Mouse (Mus musculus): ENCODE measurements around the gene Syna. TPM values are rescaled to one million over a fixed set of nuclear protein-coding genes. Genes with fewer than 3 reads are reported as not detected.

Syna gene
- polyA plus RNA-seq, 1 experiment from 2014 or later: 0.13 TPM

DNA sequence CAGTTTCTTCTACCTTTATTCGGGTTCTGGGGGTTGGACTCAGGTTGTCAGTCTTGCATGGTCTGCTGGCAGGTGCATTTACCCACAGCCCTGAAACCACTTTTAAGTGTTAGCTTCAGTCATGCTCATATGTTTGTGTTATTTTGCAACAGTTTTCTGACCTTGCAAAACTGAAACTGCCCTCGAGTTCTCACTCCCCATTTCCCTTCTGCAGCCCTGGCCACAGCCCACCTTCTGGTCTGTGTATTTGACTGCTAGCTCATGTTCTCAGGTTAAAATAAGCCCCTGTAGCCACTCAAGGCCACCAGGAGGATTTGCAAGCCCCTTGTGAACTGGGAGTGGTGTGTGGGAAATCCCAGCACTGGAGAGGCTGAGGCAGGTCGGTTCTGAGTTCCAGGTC, 29.9 kb upstream of the Syna start:
- TF ChIP-seq CTCF (IDR thresholded peaks at IDR 0.05; ENCODE audit: low read depth): no peak
- Histone ChIP-seq H3K4me2 (replicated peaks; ENCODE audit: low read depth) (no peak overlapping the region), H3K36me3 (ENCODE audit: control insufficient read depth, insufficient read depth) (peaks cover 59% of the 10 kb centered on the region), H3K4me1 (replicated peaks; ENCODE audit: control insufficient read depth, insufficient read depth, low read length) (no peaks in the 10 kb centered on the region), H3K9ac (ENCODE audit: low read depth, low read length) (no peak overlapping the region), H3K4me3 (ENCODE audit: low read depth, low read length) (no peak overlapping the region), H3K9me3 (ENCODE audit: control insufficient read depth) (no peaks in the 10 kb centered on the region), H3K27ac (ENCODE audit: low read depth, low read length) (no peak overlapping the region), H3K27me3 (replicated peaks; ENCODE audit: control insufficient read depth, insufficient read depth, low read length) (no peaks in the 10 kb centered on the region)
- WGBS: 85% methylated on average over 3 of the region's 3 CpGs
- ATAC-seq: no peak

DNA sequence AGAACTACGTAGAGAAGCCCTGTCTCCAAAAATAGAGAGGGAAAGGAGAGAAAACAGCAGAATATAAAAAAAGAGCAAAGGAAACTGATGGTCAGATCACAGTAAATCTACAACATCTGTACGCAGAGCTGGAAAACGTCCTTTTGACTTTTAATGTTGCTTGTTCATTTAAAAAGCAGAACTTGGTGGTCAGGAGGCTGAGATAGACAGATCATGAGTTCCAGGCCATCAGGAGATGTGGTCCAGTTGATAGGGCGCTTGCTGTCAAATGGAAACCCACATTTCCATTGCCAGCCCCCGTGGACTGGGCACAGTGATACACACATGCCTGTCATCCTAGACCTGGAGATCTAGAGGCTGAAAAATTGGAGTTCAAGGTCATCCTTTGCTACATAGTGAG, 24.8 kb upstream of the Syna start:
- Histone ChIP-seq H3K9ac (ENCODE audit: low read depth, low read length) (no peak overlapping the region), H3K27me3 (replicated peaks; ENCODE audit: control insufficient read depth, insufficient read depth, low read length) (no peaks in the 10 kb centered on the region), H3K4me1 (replicated peaks; ENCODE audit: control insufficient read depth, insufficient read depth, low read length) (no peaks in the 10 kb centered on the region), H3K36me3 (ENCODE audit: control insufficient read depth, insufficient read depth) (peaks cover 23% of the 10 kb centered on the region; the same call in 1 of the 2 replicates), H3K4me2 (replicated peaks; ENCODE audit: low read depth) (no peak overlapping the region), H3K4me3 (ENCODE audit: low read depth, low read length) (no peak overlapping the region), H3K27ac (ENCODE audit: low read depth, low read length) (no peak overlapping the region), H3K9me3 (ENCODE audit: control insufficient read depth) (no peaks in the 10 kb centered on the region)
- no peak for ATAC-seq
- WGBS: 86% methylated on average over 5 of the region's 5 CpGs
- TF ChIP-seq CTCF (IDR thresholded peaks at IDR 0.05; ENCODE audit: low read depth): no peak

DNA sequence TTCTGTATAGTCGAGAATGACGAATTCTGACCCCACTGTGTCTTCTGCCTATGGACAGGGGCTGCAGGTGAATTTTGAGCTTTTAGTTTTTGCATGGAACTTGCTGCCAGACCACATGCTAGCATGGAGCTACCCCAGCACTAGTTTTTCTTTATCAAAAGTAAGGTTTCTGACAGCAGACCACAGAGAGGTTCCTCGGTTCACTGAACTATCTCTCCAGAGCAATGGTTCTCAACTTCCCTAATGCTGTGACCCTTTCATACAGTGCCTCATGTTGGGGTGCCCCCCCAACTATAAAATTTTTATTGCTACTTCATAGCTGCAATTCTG, 23.9 kb upstream of the Syna start:
- peaks cover 22% of the 10 kb centered on the region; the same call in 1 of the 2 replicates for H3K36me3 ChIP-seq (ENCODE audit: control insufficient read depth, insufficient read depth)
- H3K4me3 ChIP-seq (ENCODE audit: low read depth, low read length): no peak overlapping the region
- H3K9me3 ChIP-seq (ENCODE audit: control insufficient read depth): no peaks in the 10 kb centered on the region
- no peaks in the 10 kb centered on the region for H3K4me1 ChIP-seq (replicated peaks; ENCODE audit: control insufficient read depth, insufficient read depth, low read length)
- no peak for ATAC-seq
- 72% methylated on average over 3 of the region's 3 CpGs for WGBS
- no peak overlapping the region for H3K9ac ChIP-seq (ENCODE audit: low read depth, low read length)
- no peak for TF ChIP-seq CTCF (IDR thresholded peaks at IDR 0.05; ENCODE audit: low read depth)
- 0 out of 2 replicates have a peak overlapping the region, but pooled peaks have one; percentile 79 for H3K4me2 ChIP-seq (replicated peaks; ENCODE audit: low read depth)
- H3K27me3 ChIP-seq (replicated peaks; ENCODE audit: control insufficient read depth, insufficient read depth, low read length): no peaks in the 10 kb centered on the region
- H3K27ac ChIP-seq (ENCODE audit: low read depth, low read length): no peak overlapping the region

DNA sequence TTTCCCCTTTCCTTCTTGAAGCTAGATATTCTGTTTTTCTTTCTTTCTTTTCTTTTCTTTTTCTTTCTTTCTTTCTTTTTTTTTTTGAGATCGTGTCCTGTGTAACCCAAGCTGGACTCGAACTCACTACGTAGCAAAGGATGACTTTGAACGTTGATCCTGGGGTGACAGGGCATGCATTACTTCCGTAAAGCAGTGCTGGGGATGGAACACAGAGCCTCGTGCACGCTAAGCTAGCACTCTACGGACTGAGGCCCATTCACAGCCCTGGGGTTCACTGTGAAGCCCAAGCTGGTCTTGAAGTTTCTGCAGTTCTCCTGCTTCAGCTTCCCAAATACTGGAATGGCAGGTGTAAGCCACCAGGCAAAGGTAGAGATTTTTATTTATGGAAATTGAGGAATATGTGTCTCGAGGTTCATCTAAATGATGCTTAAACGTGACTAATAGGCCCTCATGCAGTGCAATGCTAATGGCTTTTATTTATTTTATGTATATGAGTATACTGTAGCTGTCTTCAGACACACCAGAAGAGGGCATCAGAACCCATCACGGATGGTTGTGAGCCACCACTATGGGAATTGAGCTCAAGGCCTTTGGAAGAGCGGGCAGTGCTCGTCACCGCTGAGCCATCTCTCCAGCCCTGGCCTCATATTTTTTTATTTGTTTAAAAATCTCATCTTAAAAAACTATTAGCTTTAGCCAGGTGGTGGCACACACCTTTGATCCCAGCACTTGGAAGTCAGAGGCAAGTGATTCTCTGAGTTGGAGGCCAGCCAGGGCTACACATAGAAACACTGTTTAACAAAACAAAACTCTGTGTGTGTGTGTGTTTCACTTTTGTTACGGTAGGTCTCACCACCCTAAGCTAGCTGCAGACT, 23.3 kb upstream of the Syna start:
- Histone ChIP-seq H3K27me3 (replicated peaks; ENCODE audit: control insufficient read depth, insufficient read depth, low read length) (no peaks in the 10 kb centered on the region), H3K4me1 (replicated peaks; ENCODE audit: control insufficient read depth, insufficient read depth, low read length) (no peaks in the 10 kb centered on the region), H3K4me2 (replicated peaks; ENCODE audit: low read depth) (peak overlapping the region; percentile 79), H3K9me3 (ENCODE audit: control insufficient read depth) (no peaks in the 10 kb centered on the region), H3K36me3 (ENCODE audit: control insufficient read depth, insufficient read depth) (peaks cover 16% of the 10 kb centered on the region; the same call in 1 of the 2 replicates), H3K4me3 (ENCODE audit: low read depth, low read length) (peak overlapping the region; percentile 82), H3K9ac (ENCODE audit: low read depth, low read length) (peak overlapping the region; percentile 59), H3K27ac (ENCODE audit: low read depth, low read length) (0 out of 2 replicates have a peak overlapping the region, but pooled peaks have one; percentile 15)
- no peak for ATAC-seq
- 23% methylated on average over 15 of the region's 15 CpGs for WGBS
- peak; percentile 41; the same call in 1 of the 2 replicates for TF ChIP-seq CTCF (IDR thresholded peaks at IDR 0.05; ENCODE audit: low read depth)

DNA sequence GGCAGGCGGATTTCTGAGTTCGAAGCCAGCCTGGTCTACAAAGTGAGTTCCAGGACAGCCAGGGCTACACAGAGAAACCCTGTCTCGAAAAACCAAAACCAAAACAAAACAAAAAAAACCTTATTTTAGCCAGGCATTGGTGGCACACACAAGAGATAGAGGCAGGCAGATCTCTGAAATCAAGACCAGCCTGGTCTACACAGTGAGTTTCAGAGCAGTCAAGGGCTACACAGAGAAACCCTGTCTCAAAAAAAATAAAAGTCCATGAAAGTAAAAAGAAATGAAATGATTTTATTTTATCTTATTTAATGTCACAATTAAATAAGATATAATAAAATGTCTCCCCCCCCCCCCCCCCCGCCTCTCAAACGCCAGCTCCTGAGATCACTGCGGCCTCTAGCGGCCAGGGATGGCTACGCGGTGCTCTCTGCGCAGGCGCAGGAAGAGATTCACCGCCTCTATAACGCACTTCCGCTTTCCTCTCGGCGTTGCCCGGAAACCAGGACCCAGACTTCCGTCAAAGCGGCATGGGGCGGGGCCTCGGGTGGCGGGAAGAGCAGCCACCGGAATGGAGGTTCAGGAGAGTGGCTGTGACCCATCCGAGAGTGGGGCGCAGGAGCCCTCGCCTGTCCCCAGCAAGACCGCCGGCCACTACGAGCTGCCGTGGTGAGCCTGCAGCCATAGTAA, 22.4 kb upstream of the Syna start:
- WGBS: 7% methylated on average over 30 of the region's 30 CpGs
- TF ChIP-seq CTCF (IDR thresholded peaks at IDR 0.05; ENCODE audit: low read depth): peak; percentile 82
- H3K9ac ChIP-seq (ENCODE audit: low read depth, low read length): peak overlapping the region; percentile 59
- ATAC-seq: peak; percentile 93
- peak overlapping the region; percentile 82 for H3K4me3 ChIP-seq (ENCODE audit: low read depth, low read length)
- H3K27ac ChIP-seq (ENCODE audit: low read depth, low read length): peak overlapping the region; percentile 15; the same call in 1 of the 2 replicates
- peak overlapping the region; percentile 79 for H3K4me2 ChIP-seq (replicated peaks; ENCODE audit: low read depth)
- H3K27me3 ChIP-seq (replicated peaks; ENCODE audit: control insufficient read depth, insufficient read depth, low read length): no peaks in the 10 kb centered on the region
- no peaks in the 10 kb centered on the region for H3K9me3 ChIP-seq (ENCODE audit: control insufficient read depth)
- peaks cover 9% of the 10 kb centered on the region; the same call in 1 of the 2 replicates for H3K36me3 ChIP-seq (ENCODE audit: control insufficient read depth, insufficient read depth)
- no peaks in the 10 kb centered on the region for H3K4me1 ChIP-seq (replicated peaks; ENCODE audit: control insufficient read depth, insufficient read depth, low read length)

DNA sequence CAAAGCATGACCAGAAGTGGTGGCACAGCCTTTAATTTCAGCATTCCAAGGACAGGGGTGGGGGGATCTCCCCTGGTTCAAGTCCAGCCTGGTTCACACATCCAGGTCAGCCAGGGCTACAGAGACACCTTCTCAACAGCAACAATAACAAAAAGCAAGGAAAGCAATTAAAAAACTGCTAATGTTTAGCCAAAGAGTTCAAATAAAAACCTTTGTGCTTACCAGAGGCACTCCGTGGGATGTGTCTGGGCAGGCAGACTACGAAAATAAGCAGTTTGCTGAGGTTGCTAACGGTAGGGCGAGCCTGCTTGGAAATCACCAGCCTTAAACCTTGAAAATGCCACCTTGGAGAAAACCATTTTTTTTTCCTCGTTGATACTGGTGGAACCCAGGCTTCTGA, 21.2 kb upstream of the Syna start, which contains the start of gene Rfc2:
TSS of gene Rfc2 (plus strand) at position 221 of the 400 bp plus-strand sequence.
- no peak for TF ChIP-seq CTCF (IDR thresholded peaks at IDR 0.05; ENCODE audit: low read depth)
- 76% methylated on average over 5 of the region's 5 CpGs for WGBS
- no peaks in the 10 kb centered on the region for H3K36me3 ChIP-seq (ENCODE audit: control insufficient read depth, insufficient read depth)

More for the DNA sequence above, 21.2 kb upstream of the Syna start, which contains the start of gene Rfc2:
- Histone ChIP-seq H3K4me3 (ENCODE audit: low read depth, low read length) (no peak within 1 kb of the TSS), H3K27me3 (replicated peaks; ENCODE audit: control insufficient read depth, insufficient read depth, low read length) (no peaks in the 10 kb centered on the region), H3K9ac (ENCODE audit: low read depth, low read length) (no peak within 1 kb of the TSS), H3K4me1 (replicated peaks; ENCODE audit: control insufficient read depth, insufficient read depth, low read length) (no peaks in the 10 kb centered on the region), H3K27ac (ENCODE audit: low read depth, low read length) (no peak within 1 kb of the TSS), H3K4me2 (replicated peaks; ENCODE audit: low read depth) (no peak within 1 kb of the TSS), H3K9me3 (ENCODE audit: control insufficient read depth) (no peaks in the 10 kb centered on the region)
- no peak for ATAC-seq

Measured in intestine, postnatal 0 days (tissue).